Mouse (Mus musculus) liver, adult 2 months (tissue): ENCODE results near the gene Rabep2.

Experiments used
- CTCF ChIP-seq: fragments of 200-500 bp; IDR thresholded peaks from 2 replicates; pipeline ENCODE4 v1.5.1; 2011; ENCODE audit warnings: low read depth, low read length, control low read depth
- POLR2A ChIP-seq: fragments of 200-500 bp; IDR thresholded peaks from 2 replicates; pipeline ENCODE4 v1.6.1; 2011; ENCODE audit warnings: low read length, control low read depth; ENCODE audit not compliant: insufficient read depth; ENCODE audit errors: extremely low read depth

DNA sequence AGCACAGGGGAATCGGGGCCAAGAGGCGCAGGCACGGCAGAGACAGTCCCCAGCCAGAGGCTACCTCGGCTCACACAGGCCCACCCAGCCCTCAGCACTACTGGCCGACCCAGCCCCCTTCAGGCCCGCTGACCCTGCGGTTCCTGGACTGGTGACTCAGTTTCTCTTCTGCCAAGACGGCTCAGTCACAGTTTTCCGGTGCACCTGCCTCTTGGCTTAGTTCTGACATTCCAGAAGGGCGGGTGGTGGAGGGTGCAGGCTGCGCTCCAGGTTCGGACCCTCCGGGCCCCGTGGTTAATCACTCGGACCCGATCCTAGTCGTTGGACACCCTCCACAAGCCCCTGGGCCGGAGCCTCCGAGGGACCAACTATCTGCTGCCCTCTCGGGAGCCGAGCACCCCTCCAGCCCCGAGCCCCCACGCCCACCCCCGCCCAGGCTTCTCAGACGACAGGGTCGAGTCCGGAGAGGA, 46.0 kb downstream of the Rabep2 start:
- no peak for TF ChIP-seq POLR2A
- TF ChIP-seq CTCF: no peak
